Mouse (Mus musculus) midbrain, embryonic 10.5 days (tissue): ENCODE results near the gene Kcnmb4. TPM values are rescaled to one million over a fixed set of nuclear protein-coding genes. Genes with fewer than 3 reads are reported as not detected.

Source experiments
- DNase-seq: peaks from one replicate; pipeline ENCODE4 v3.0.0-alpha.2; 2017; ENCODE audit warnings: low spot score
- H3K27ac ChIP-seq: fragments of 300-500 bp; sonication (generic); replicated peaks from 2 replicates; pipeline ENCODE4 v1.5.1; 2016; ENCODE audit warnings: mild to moderate bottlenecking
- H3K27me3 ChIP-seq: fragments of 300-500 bp; sonication (generic); 2 replicates; pipeline ENCODE4 v1.6.1; 2016; ENCODE audit warnings: low read depth, mild to moderate bottlenecking; ENCODE audit not compliant: poor library complexity, severe bottlenecking
- H3K36me3 ChIP-seq: fragments of 300-500 bp; sonication (generic); 2 replicates; pipeline ENCODE4 v1.6.1; 2016; ENCODE audit warnings: mild to moderate bottlenecking, moderate library complexity
- H3K4me1 ChIP-seq: fragments of 300-500 bp; sonication (generic); 2 replicates; pipeline ENCODE4 v1.6.1; 2016
- H3K4me3 ChIP-seq: fragments of 300-500 bp; sonication (generic); 2 replicates; pipeline ENCODE4 v1.5.1; 2016; ENCODE audit warnings: mild to moderate bottlenecking, moderate library complexity
- H3K9me3 ChIP-seq: fragments of 300-500 bp; sonication (generic); replicated peaks from 2 replicates; pipeline ENCODE4 v1.6.1; 2016; ENCODE audit warnings: mild to moderate bottlenecking
- WGBS: fragments of 180-500 bp; shearing (Covaris S2); methylation state at CpG from one replicate; pipeline ENCODE4 v1.1.7; 2016; 5-methylcytosine and 5-hydroxymethylcytosine counted together
- polyA plus RNA-seq: library from polyadenylated mRNA; unstranded; fragments of >200 nt; fragmentation: Nextera tagmentation; extraction: Ambion mirVana; gene quantifications from 2 replicates; pipeline ENCODE4 v1.2.1, GENCODE M21; 2016

The Kcnmb4 gene
- polyA plus RNA-seq, 1 experiment from 2014 or later = 7.5 TPM

GRCm38 (mm10) chr10:116393790-116394475 is 79.7 kb downstream of the Kcnmb4 start:
- 89% methylated on average over 9 of the region's 9 CpGs for WGBS
- H3K36me3 ChIP-seq = no peaks in the 10 kb centered on the region
- DNase-seq = no peak

GRCm38 (mm10) chr10:116388840-116389239 is 84.8 kb downstream of the Kcnmb4 start:
- H3K36me3 ChIP-seq = no peaks in the 10 kb centered on the region
- peaks cover 7% of the 10 kb centered on the region for H3K4me1 ChIP-seq
- no peak for DNase-seq
- no peak overlapping the region for H3K27ac ChIP-seq
- whole genome bisulfite sequencing = 42% methylated on average over 6 of the region's 6 CpGs
- no peaks in the 10 kb centered on the region for H3K9me3 ChIP-seq
- peaks cover 32% of the 10 kb centered on the region for H3K27me3 ChIP-seq
- no peak overlapping the region for H3K4me3 ChIP-seq

More at GRCm38 (mm10) chr10:116393790-116394475, 79.7 kb downstream of the Kcnmb4 start:
- H3K9me3 ChIP-seq = no peaks in the 10 kb centered on the region
- no peak overlapping the region for H3K4me3 ChIP-seq
- H3K27me3 ChIP-seq = 0 out of 2 replicates have a peak, but pooled peaks cover 3% of the 10 kb centered on the region
- peaks cover 13% of the 10 kb centered on the region for H3K4me1 ChIP-seq
- no peak overlapping the region for H3K27ac ChIP-seq

DNA sequence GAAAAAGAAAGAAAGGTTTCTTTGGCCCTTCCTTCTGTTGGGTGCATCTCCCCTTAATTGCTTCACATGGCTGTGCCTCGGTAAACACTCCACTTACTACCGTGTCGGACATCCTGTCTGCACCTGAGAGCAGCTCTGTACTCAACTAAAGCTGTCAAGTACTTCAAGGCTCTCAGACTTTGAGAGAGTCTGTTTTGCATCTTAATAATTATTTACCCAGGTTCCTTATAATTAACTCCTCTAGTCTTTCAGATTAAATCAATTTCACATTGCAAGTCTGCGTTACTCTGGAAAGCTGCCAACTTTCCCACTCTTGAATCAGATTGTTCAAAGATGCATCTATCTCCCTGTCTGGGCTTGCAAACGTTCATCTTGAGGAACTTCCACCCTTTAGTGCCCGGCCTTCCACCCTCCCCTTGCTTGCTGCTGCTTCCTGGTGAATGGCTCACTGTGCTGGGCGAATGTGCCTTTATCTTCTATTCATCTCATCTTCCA is 87.2 kb downstream of the Kcnmb4 start:
- Histone ChIP-seq H3K9me3 (no peaks in the 10 kb centered on the region), H3K27me3 (peaks cover 38% of the 10 kb centered on the region), H3K4me1 (peaks cover 22% of the 10 kb centered on the region), H3K36me3 (no peaks in the 10 kb centered on the region), H3K4me3 (no peak overlapping the region), H3K27ac (no peak overlapping the region)
- DNase-seq = no peak
- 69% methylated on average over 7 of the region's 7 CpGs for WGBS

DNA sequence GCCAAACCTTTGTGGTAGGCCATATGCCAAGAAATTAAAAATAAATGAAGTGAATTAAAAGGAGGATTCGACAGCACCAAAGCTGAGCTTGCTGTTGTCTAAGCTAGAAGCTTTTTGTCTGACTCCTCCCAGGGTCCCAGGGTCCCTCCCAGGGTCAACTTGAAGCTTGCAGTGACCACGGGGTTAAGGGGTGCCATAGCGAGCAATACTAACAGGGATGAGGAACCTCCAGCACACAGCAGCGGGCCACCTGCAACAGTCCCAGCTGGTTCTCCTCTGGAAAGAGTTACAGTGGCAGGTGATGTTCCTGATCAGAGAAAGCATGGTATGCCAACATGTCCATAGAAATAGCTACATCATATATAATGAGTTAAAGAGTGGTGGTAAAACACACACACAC is 89.3 kb downstream of the Kcnmb4 start:
- Histone ChIP-seq H3K27ac (no peak overlapping the region), H3K27me3 (peaks cover 46% of the 10 kb centered on the region), H3K36me3 (no peaks in the 10 kb centered on the region), H3K9me3 (no peaks in the 10 kb centered on the region), H3K4me3 (no peak overlapping the region), H3K4me1 (peaks cover 22% of the 10 kb centered on the region)
- WGBS = 67% methylated on average over 4 of the region's 4 CpGs
- no peak for DNase-seq

DNA sequence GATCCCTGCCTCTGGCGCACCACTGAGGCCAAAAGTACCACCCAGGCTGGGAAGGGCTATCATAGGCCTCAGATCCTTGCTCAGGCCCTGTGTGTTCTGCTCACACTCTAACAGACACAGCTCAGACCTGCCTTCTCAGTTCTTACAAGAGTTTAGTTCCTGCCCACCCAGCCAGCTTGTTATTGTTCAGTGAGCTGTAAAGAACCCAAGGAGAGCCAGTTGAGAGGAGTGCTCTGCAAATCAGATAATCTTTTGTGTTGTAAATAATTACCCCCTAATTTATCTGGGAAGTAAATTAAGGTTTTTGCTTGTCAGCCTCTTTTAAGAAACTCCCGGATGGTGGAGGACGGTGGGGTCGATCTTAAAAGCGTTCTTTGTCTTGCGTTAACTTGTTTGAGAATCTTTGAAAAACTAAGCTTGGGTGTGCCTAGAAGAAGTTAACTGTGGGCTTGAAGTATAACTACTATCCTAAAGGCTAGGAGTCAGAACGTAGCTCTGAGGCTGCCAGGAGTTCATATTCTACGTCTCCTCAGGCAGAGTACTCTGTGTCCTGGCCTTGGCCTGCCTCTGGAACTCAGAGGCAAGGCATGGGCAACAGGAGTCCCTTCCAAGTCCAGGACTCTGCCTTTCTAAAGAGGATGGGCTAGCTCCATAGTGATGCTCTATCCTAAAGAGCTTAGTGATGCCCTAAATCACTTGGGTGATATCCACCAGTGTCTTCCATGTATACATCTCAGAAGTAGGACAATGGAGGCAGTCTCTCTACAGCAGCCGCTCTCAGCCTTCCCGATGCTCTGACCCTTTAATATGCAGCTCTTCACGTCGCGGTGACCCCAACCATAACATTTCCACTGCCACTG is 90.6 kb downstream of the Kcnmb4 start:
- H3K4me1 ChIP-seq = peaks cover 15% of the 10 kb centered on the region
- H3K9me3 ChIP-seq = no peaks in the 10 kb centered on the region
- no peak overlapping the region for H3K4me3 ChIP-seq
- DNase-seq = no peak
- no peaks in the 10 kb centered on the region for H3K36me3 ChIP-seq
- peaks cover 45% of the 10 kb centered on the region for H3K27me3 ChIP-seq
- H3K27ac ChIP-seq = peak overlapping the region; percentile 49; the same call in 1 of the 2 replicates
- 49% methylated on average over 13 of the region's 13 CpGs for WGBS

GRCm38 (mm10) chr10:116376853-116377252 is 96.8 kb downstream of the Kcnmb4 start:
- 92% methylated on average over 4 of the region's 4 CpGs for WGBS
- H3K4me3 ChIP-seq = no peak overlapping the region

DNA sequence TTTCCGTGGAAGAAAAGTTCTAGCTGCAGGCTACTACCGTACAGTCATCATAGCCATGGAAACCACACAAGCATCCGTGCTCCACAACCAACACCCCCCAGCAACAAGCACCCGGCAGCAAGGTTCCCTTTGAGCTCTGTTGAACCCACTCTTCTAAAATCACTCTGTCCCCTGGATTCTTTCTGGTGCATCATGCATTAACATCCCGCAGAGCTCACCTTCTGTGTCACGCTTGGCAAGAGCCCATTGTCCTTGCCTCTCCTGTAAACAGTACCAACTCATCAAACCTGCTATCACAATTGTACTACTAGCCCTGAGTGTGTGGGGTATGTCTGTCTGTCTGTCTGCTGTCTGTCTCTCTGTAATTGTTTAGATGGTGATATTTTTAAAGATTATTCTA is 99.6 kb downstream of the Kcnmb4 start:
- H3K36me3 ChIP-seq = no peaks in the 10 kb centered on the region
- peaks cover 7% of the 10 kb centered on the region for H3K4me1 ChIP-seq
- no peaks in the 10 kb centered on the region for H3K9me3 ChIP-seq
- no peak overlapping the region for H3K4me3 ChIP-seq
- no peak for DNase-seq
- H3K27ac ChIP-seq = no peak overlapping the region
- WGBS = 92% methylated on average over 6 of the region's 6 CpGs
- H3K27me3 ChIP-seq = no peaks in the 10 kb centered on the region

More at GRCm38 (mm10) chr10:116376853-116377252, 96.8 kb downstream of the Kcnmb4 start:
- Histone ChIP-seq H3K27ac (no peak overlapping the region), H3K9me3 (no peaks in the 10 kb centered on the region), H3K27me3 (peaks cover 12% of the 10 kb centered on the region; the same call in 1 of the 2 replicates), H3K36me3 (no peaks in the 10 kb centered on the region), H3K4me1 (no peaks in the 10 kb centered on the region)
- no peak for DNase-seq

GRCm38 (mm10) chr10:116370991-116371725 is 102.5 kb downstream of the Kcnmb4 start:
- Histone ChIP-seq H3K27me3 (no peaks in the 10 kb centered on the region), H3K4me3 (no peak overlapping the region), H3K36me3 (no peaks in the 10 kb centered on the region), H3K4me1 (peaks cover 7% of the 10 kb centered on the region), H3K9me3 (no peaks in the 10 kb centered on the region), H3K27ac (no peak overlapping the region)
- WGBS = 55% methylated on average over 6 of the region's 6 CpGs
- DNase-seq = no peak

Other genes with a start within 250 kb of the Kcnmb4 start
- gene Ptprb, start 198.4 kb downstream of the Kcnmb4 start, polyA plus RNA-seq = 2.0 and 2.8 TPM in 2 replicates
- gene Cnot2, start 107.6 kb upstream of the Kcnmb4 start, polyA plus RNA-seq = 110 and 116 TPM in 2 replicates